Mouse (Mus musculus) heart, adult 2 months (tissue): ENCODE measurements around the gene Zfp988.
"Not testable (repeated sequence)": the region's sequence is repeated elsewhere in the genome, so short reads cannot be mapped to it uniquely, and the experiment has no call there.

Experiments
- CTCF ChIP-seq: fragments of 200-600 bp; IDR thresholded peaks from 2 replicates; pipeline ENCODE4 v1.8.1; 2022; ENCODE audit warnings: antibody characterized with exemption, mild to moderate bottlenecking, moderate library complexity
- EP300 ChIP-seq: fragments of 200-500 bp; IDR thresholded peaks from 2 replicates; pipeline ENCODE4 v1.6.1; 2011; ENCODE audit warnings: low read depth, low read length, control low read depth; ENCODE audit not compliant: insufficient read depth
- POLR2A ChIP-seq: fragments of 200-500 bp; IDR thresholded peaks from 2 replicates; pipeline ENCODE4 v1.6.1; 2011; ENCODE audit warnings: mild to moderate bottlenecking, low read depth, low read length, control low read depth; ENCODE audit not compliant: insufficient read depth

DNA sequence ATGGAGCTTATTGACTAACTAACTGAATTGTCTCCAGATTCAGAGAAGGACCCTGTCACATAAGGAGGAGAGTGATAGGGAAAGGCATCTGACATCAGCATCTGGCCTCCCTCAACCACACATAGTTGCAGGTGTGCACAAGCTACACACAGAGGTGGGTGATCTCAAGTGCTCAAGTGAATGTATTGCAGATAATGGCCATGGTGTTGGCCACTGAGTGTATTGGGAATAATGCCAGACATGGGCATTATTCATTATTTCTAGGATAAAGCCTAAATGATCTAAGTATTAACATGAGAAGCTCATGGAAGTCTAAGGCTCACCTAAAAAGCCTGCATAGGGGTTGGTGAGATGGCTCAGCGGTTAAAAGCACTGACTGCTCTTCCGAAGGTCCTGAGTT lies 45.1 kb downstream of the Zfp988 start:
- not testable (repeated sequence) for TF ChIP-seq POLR2A, CTCF, EP300
